Mouse (Mus musculus) megakaryocyte, adult 5-6 weeks (primary cell): ENCODE data around the gene H2al1f. TPM values are rescaled to one million over a fixed set of nuclear protein-coding genes. Genes with fewer than 3 reads are reported as not detected.

Source experiments
- total RNA-seq, 2 experiments: library from RNA; stranded (forward) in 1 of 2; stranded (reverse) in 1 of 2; fragments of 153-499, 151-499 nt in 1 of 2; fragments of 221-1000, 200-1000 nt in 1 of 2; gene quantifications; 2 replicates each; pipeline versions ENCODE4 v1.2.3 to v1.2.4; 2015 to 2017

Gene H2al1f
- total RNA-seq, 2 experiments from 2014 or later, result not detected

Other genes with a start within 250 kb of the H2al1f start
- not detected in 2 replicates for gene H2al1a, start 15.9 kb upstream of the H2al1f start, total RNA-seq (2015)
- gene H2al1a, start 15.9 kb upstream of the H2al1f start, total RNA-seq (2017), result not detected in 2 replicates
- gene H2al1b, start 12.7 kb upstream of the H2al1f start, total RNA-seq (2015), result not detected in 2 replicates
- gene H2al1b, start 12.7 kb upstream of the H2al1f start, total RNA-seq (2017), result not detected in 2 replicates
- gene H2al1c, start 9.5 kb upstream of the H2al1f start, total RNA-seq (2015), result not detected in 2 replicates
- gene H2al1c, start 9.5 kb upstream of the H2al1f start, total RNA-seq (2017), result not detected in 2 replicates
- gene H2al1d, start 6.3 kb upstream of the H2al1f start, total RNA-seq (2015), result not detected in 2 replicates
- not detected in 2 replicates for gene H2al1d, start 6.3 kb upstream of the H2al1f start, total RNA-seq (2017)
- not detected in 2 replicates for gene H2al1e, start 3.2 kb upstream of the H2al1f start, total RNA-seq (2015)
- gene H2al1e, start 3.2 kb upstream of the H2al1f start, total RNA-seq (2017), result not detected in 2 replicates
- not detected in 2 replicates for gene H2al1g, start 3.1 kb downstream of the H2al1f start, total RNA-seq (2015)
- gene H2al1g, start 3.1 kb downstream of the H2al1f start, total RNA-seq (2017), result not detected in 2 replicates
- not detected in 2 replicates for gene H2al1h, start 6.3 kb downstream of the H2al1f start, total RNA-seq (2015)
- not detected in 2 replicates for gene H2al1h, start 6.3 kb downstream of the H2al1f start, total RNA-seq (2017)
- gene H2al1i, start 9.5 kb downstream of the H2al1f start, total RNA-seq (2015), result not detected in 2 replicates
- gene H2al1i, start 9.5 kb downstream of the H2al1f start, total RNA-seq (2017), result not detected in 2 replicates
- gene H2al1j, start 12.7 kb downstream of the H2al1f start, total RNA-seq (2015), result not detected in 2 replicates
- gene H2al1j, start 12.7 kb downstream of the H2al1f start, total RNA-seq (2017), result not detected in 2 replicates